Mouse (Mus musculus) myocyte (in vitro differentiated cells): ENCODE measurements around the gene Tmem143. TPM values are rescaled to one million over a fixed set of nuclear protein-coding genes. Genes with fewer than 3 reads are reported as not detected.

Experiments
- H3K27me3 ChIP-seq: one replicate; pipeline ENCODE4 v1.6.1; 2011; ENCODE audit not compliant: control insufficient read depth, insufficient read depth, insufficient read length
- H3K36me3 ChIP-seq: one replicate; pipeline ENCODE4 v1.6.1; 2011; ENCODE audit not compliant: control insufficient read depth, insufficient read depth
- H3K4me2 ChIP-seq: one replicate; pipeline ENCODE4 v1.6.1; 2011; ENCODE audit warnings: low read depth, control low read depth
- H3K4me3 ChIP-seq: one replicate; pipeline ENCODE4 v1.5.1; 2011; ENCODE audit warnings: mild to moderate bottlenecking, control low read depth, moderate library complexity
- H3K79me2 ChIP-seq: one replicate; pipeline ENCODE4 v1.6.1; 2011; ENCODE audit not compliant: control insufficient read depth, insufficient read depth
- H3ac ChIP-seq: one replicate; pipeline ENCODE4 v1.6.1; 2011; ENCODE audit not compliant: control insufficient read depth, insufficient read length
- CEBPB ChIP-seq: IDR thresholded peaks from 2 replicates; pipeline ENCODE4 v1.6.1; 2011; ENCODE audit warnings: mild to moderate bottlenecking, moderate library complexity; ENCODE audit not compliant: poor library complexity, insufficient read depth, severe bottlenecking
- E2F4 ChIP-seq: IDR thresholded peaks from one replicate; pipeline ENCODE4 v1.6.1; 2011; ENCODE audit warnings: mild to moderate bottlenecking, control low read depth, moderate library complexity; ENCODE audit not compliant: insufficient read depth
- MAX ChIP-seq: IDR thresholded peaks from one replicate; pipeline ENCODE4 v1.6.1; 2011; ENCODE audit warnings: low read depth, mild to moderate bottlenecking, control low read depth
- MYOD1 ChIP-seq, 3 experiments: IDR thresholded peaks; one replicate each; pipeline ENCODE4 v1.6.1; 2011; ENCODE audit warnings: control low read depth in 2 of 3, low read depth in 2 of 3, mild to moderate bottlenecking in 2 of 3, moderate library complexity in 1 of 3; ENCODE audit not compliant: insufficient read length in 2 of 3, control insufficient read depth in 1 of 3
- MYOG ChIP-seq, 3 experiments: IDR thresholded peaks; one replicate each; pipeline ENCODE4 v1.6.1; 2011; ENCODE audit warnings: control low read depth in 2 of 3, low read depth in 2 of 3, mild to moderate bottlenecking in 2 of 3; ENCODE audit not compliant: insufficient read length in 2 of 3, control insufficient read depth in 1 of 3, insufficient read depth in 1 of 3
- POLR2A ChIP-seq: IDR thresholded peaks from one replicate; pipeline ENCODE4 v1.6.1; 2011; ENCODE audit warnings: low read depth, mild to moderate bottlenecking, control low read depth, moderate library complexity; ENCODE audit not compliant: insufficient read length
- POLR2AphosphoS2 ChIP-seq: IDR thresholded peaks from one replicate; pipeline ENCODE4 v1.6.1; 2011; ENCODE audit warnings: low read depth, control low read depth; ENCODE audit not compliant: insufficient read length
- REST ChIP-seq: IDR thresholded peaks from one replicate; pipeline ENCODE4 v1.6.1; 2011; ENCODE audit warnings: mild to moderate bottlenecking, control low read depth, moderate library complexity; ENCODE audit not compliant: insufficient read depth, insufficient read length
- SRF ChIP-seq: IDR thresholded peaks from one replicate; pipeline ENCODE4 v1.6.1; 2011; ENCODE audit warnings: low read depth; ENCODE audit not compliant: control insufficient read depth, insufficient read length
- TCF12 ChIP-seq: IDR thresholded peaks from one replicate; pipeline ENCODE4 v1.6.1; 2011; ENCODE audit warnings: mild to moderate bottlenecking, control low read depth; ENCODE audit not compliant: poor library complexity, insufficient read depth, severe bottlenecking
- TCF3 ChIP-seq: IDR thresholded peaks from one replicate; pipeline ENCODE4 v1.6.1; 2011; ENCODE audit warnings: low read depth, control low read depth; ENCODE audit not compliant: insufficient read length
- USF1 ChIP-seq: IDR thresholded peaks from one replicate; pipeline ENCODE4 v1.6.1; 2011; ENCODE audit warnings: low read depth, mild to moderate bottlenecking, control low read depth, moderate library complexity
- polyA plus RNA-seq: library from polyadenylated mRNA; unstranded; fragments of >200 nt; fragmentation: generic; extraction: Trizol; gene quantifications from one replicate; pipeline ENCODE4 v1.2.1, GENCODE M21; 2012; ENCODE audit warnings: missing spikeins

Tmem143 gene
- polyA plus RNA-seq, 1 experiment, result 26.9 TPM

- H3K4me2 ChIP-seq, result no peak overlapping the region
- TF ChIP-seq MYOG (IDR thresholded peaks at IDR 0.05; ENCODE audit: control insufficient read depth in 1 of 3, insufficient read depth in 1 of 3, insufficient read length in 2 of 3, low read depth in 2 of 3) (no peak), SRF (no peak), MYOD1 (IDR thresholded peaks at IDR 0.05; ENCODE audit: control insufficient read depth in 1 of 3, insufficient read length in 2 of 3, low read depth in 2 of 3) (no peak), TCF3 (no peak), E2F4 (no peak), REST (no peak), POLR2AphosphoS2 (no peak), TCF12 (no peak), POLR2A (no peak), CEBPB (no peak)
- no peak overlapping the region for H3K4me3 ChIP-seq
- H3K27me3 ChIP-seq, result no peaks in the 10 kb centered on the region
- H3K79me2 ChIP-seq, result no peaks in the 10 kb centered on the region
- no peaks in the 10 kb centered on the region for H3K36me3 ChIP-seq
- H3ac ChIP-seq, result no peak overlapping the region
These were observed 39.5 kb upstream of the Tmem143 start for GRCm38 (mm10) chr7:45856950-45857901.

GRCm38 (mm10) chr7:45859008-45859407 lies 37.7 kb upstream of the Tmem143 start:
- Histone ChIP-seq H3ac (no peak overlapping the region), H3K4me3 (no peak overlapping the region), H3K4me2 (no peak overlapping the region), H3K36me3 (no peaks in the 10 kb centered on the region), H3K27me3 (no peaks in the 10 kb centered on the region), H3K79me2 (no peaks in the 10 kb centered on the region)
- no peak for TF ChIP-seq CEBPB
- TF ChIP-seq TCF3, result no peak
- TF ChIP-seq USF1, result no peak
- TF ChIP-seq REST, result no peak
- TF ChIP-seq MAX, result no peak
- no peak for TF ChIP-seq TCF12

GRCm38 (mm10) chr7:45862804-45863203 lies 33.9 kb upstream of the Tmem143 start:
- Histone ChIP-seq H3K79me2 (no peaks in the 10 kb centered on the region), H3K36me3 (no peaks in the 10 kb centered on the region), H3K4me3 (no peak overlapping the region), H3K27me3 (no peaks in the 10 kb centered on the region), H3K4me2 (no peak overlapping the region), H3ac (no peak overlapping the region)
- TF ChIP-seq SRF, result no peak
- TF ChIP-seq MYOD1 (IDR thresholded peaks at IDR 0.05; ENCODE audit: control insufficient read depth in 1 of 3, insufficient read length in 2 of 3, low read depth in 2 of 3), result no peak
- no peak for TF ChIP-seq MAX
- TF ChIP-seq TCF12, result no peak
- no peak for TF ChIP-seq REST
- no peak for TF ChIP-seq MYOG (IDR thresholded peaks at IDR 0.05; ENCODE audit: control insufficient read depth in 1 of 3, insufficient read depth in 1 of 3, insufficient read length in 2 of 3, low read depth in 2 of 3)
- TF ChIP-seq E2F4, result no peak
- no peak for TF ChIP-seq POLR2AphosphoS2
- no peak for TF ChIP-seq TCF3
- no peak for TF ChIP-seq CEBPB
- TF ChIP-seq USF1, result no peak
- TF ChIP-seq POLR2A, result no peak

GRCm38 (mm10) chr7:45864435-45864834 lies 32.3 kb upstream of the Tmem143 start:
- no peaks in the 10 kb centered on the region for H3K36me3 ChIP-seq

More at GRCm38 (mm10) chr7:45864435-45864834, 32.3 kb upstream of the Tmem143 start:
- Histone ChIP-seq H3K4me2 (no peak overlapping the region), H3K4me3 (no peak overlapping the region), H3K27me3 (no peaks in the 10 kb centered on the region), H3K79me2 (no peaks in the 10 kb centered on the region), H3ac (no peak overlapping the region)
- no peak for TF ChIP-seq REST
- TF ChIP-seq USF1, result no peak
- no peak for TF ChIP-seq TCF3
- no peak for TF ChIP-seq E2F4
- TF ChIP-seq MYOG (IDR thresholded peaks at IDR 0.05; ENCODE audit: control insufficient read depth in 1 of 3, insufficient read depth in 1 of 3, insufficient read length in 2 of 3, low read depth in 2 of 3), result no peak
- no peak for TF ChIP-seq SRF
- no peak for TF ChIP-seq TCF12
- no peak for TF ChIP-seq MYOD1 (IDR thresholded peaks at IDR 0.05; ENCODE audit: control insufficient read depth in 1 of 3, insufficient read length in 2 of 3, low read depth in 2 of 3)
- TF ChIP-seq CEBPB, result no peak
- TF ChIP-seq MAX, result no peak
- TF ChIP-seq POLR2AphosphoS2, result no peak
- no peak for TF ChIP-seq POLR2A
